Mouse (Mus musculus): Measurements from ENCODE around the gene Rcc1.

The Rcc1 gene

GRCm38 (mm10) chr4:132356170-132356569, 2.8 kb upstream of the Rcc1 start:
- DNase-seq (ENCODE audit: low read depth, low spot score): peak; percentile 21

GRCm38 (mm10) chr4:132355403-132355802, 2.0 kb upstream of the Rcc1 start:
- no peak for DNase-seq (ENCODE audit: low read depth, low spot score)

GRCm38 (mm10) chr4:132354571-132354970, 1.2 kb upstream of the Rcc1 start:
- DNase-seq (ENCODE audit: low read depth, low spot score): peak; percentile 21

- no peak for DNase-seq (ENCODE audit: low read depth, low spot score)
Observed at GRCm38 (mm10) chr4:132352739-132353138, 666 bp downstream of the Rcc1 start.

- no peak for DNase-seq (ENCODE audit: low read depth, low spot score)
Observed at GRCm38 (mm10) chr4:132351401-132351800, 2.0 kb downstream of the Rcc1 start.

GRCm38 (mm10) chr4:132350854-132351253, 2.6 kb downstream of the Rcc1 start:
- DNase-seq (ENCODE audit: low read depth, low spot score): no peak

GRCm38 (mm10) chr4:132350123-132350740, 3.2 kb downstream of the Rcc1 start:
- DNase-seq (ENCODE audit: low read depth, low spot score): no peak

- DNase-seq (ENCODE audit: low read depth, low spot score): no peak
Observed at GRCm38 (mm10) chr4:132349495-132350122, 3.8 kb downstream of the Rcc1 start.

GRCm38 (mm10) chr4:132346661-132347060, 6.7 kb downstream of the Rcc1 start:
- peak; percentile 43 for DNase-seq (ENCODE audit: low read depth, low spot score)

GRCm38 (mm10) chr4:132346261-132346660, 7.1 kb downstream of the Rcc1 start:
- DNase-seq (ENCODE audit: low read depth, low spot score): no peak

- DNase-seq (ENCODE audit: low read depth, low spot score): no peak
Observed at GRCm38 (mm10) chr4:132345843-132346212, 7.6 kb downstream of the Rcc1 start.

GRCm38 (mm10) chr4:132345135-132345842, 8.1 kb downstream of the Rcc1 start:
- peak; percentile 89 for DNase-seq (ENCODE audit: low read depth, low spot score)

- DNase-seq (ENCODE audit: low read depth, low spot score): no peak
Observed at GRCm38 (mm10) chr4:132344403-132345134, 8.8 kb downstream of the Rcc1 start.

- DNase-seq (ENCODE audit: low read depth, low spot score): no peak
Observed at GRCm38 (mm10) chr4:132341451-132341850, 12.0 kb downstream of the Rcc1 start.

GRCm38 (mm10) chr4:132338943-132339342, 14.5 kb downstream of the Rcc1 start:
- DNase-seq (ENCODE audit: low read depth, low spot score): no peak

- DNase-seq (ENCODE audit: low read depth, low spot score): no peak
Observed at GRCm38 (mm10) chr4:132332880-132333279, 20.5 kb downstream of the Rcc1 start.

GRCm38 (mm10) chr4:132331960-132332359, 21.4 kb downstream of the Rcc1 start:
- no peak for DNase-seq (ENCODE audit: low read depth, low spot score)

- DNase-seq (ENCODE audit: low read depth, low spot score): no peak
Observed at GRCm38 (mm10) chr4:132329835-132330354, 23.5 kb downstream of the Rcc1 start.

- DNase-seq (ENCODE audit: low read depth, low spot score): peak; percentile 93
Observed at GRCm38 (mm10) chr4:132329115-132329834, 24.1 kb downstream of the Rcc1 start, which contains the start of gene Trnau1ap. TSS of gene Trnau1ap (minus strand) at chr4:132329538.

GRCm38 (mm10) chr4:132328391-132328982, 24.9 kb downstream of the Rcc1 start:
- DNase-seq (ENCODE audit: low read depth, low spot score): no peak

GRCm38 (mm10) chr4:132326481-132326880, 26.9 kb downstream of the Rcc1 start:
- DNase-seq (ENCODE audit: low read depth, low spot score): no peak

Measured in CD4-positive, CD25-positive, alpha-beta regulatory T cell, adult 2 months (primary cell).